Mouse (Mus musculus) small intestine, adult 2 months (tissue): Measurements from ENCODE around the gene Il9r. TPM values are rescaled to one million over a fixed set of nuclear protein-coding genes. Genes with fewer than 3 reads are reported as not detected.
A peak's percentile ranks its signal among the peaks of the same experiment; 100 is the strongest.

Experiments
- H3K27ac ChIP-seq: fragments of 200-500 bp; 2 replicates; pipeline ENCODE4 v1.5.1; 2012; ENCODE audit warnings: low read depth, low read length, control low read depth, inconsistent platforms; ENCODE audit not compliant: insufficient read depth
- H3K27me3 ChIP-seq: fragments of 200-500 bp; 2 replicates; pipeline ENCODE4 v1.6.1; 2012; ENCODE audit warnings: mild to moderate bottlenecking, moderate library complexity, low read length, inconsistent platforms; ENCODE audit not compliant: control insufficient read depth, insufficient read depth
- H3K36me3 ChIP-seq: fragments of 200-500 bp; 2 replicates; pipeline ENCODE4 v1.6.1; 2012; ENCODE audit warnings: mild to moderate bottlenecking, low read length, control low read depth, inconsistent platforms; ENCODE audit not compliant: control insufficient read depth, insufficient read depth
- H3K4me1 ChIP-seq: fragments of 200-500 bp; 2 replicates; pipeline ENCODE4 v1.6.1; 2012; ENCODE audit warnings: low read length, inconsistent platforms, mixed read lengths; ENCODE audit not compliant: control insufficient read depth, insufficient read depth, insufficient read length
- H3K4me3 ChIP-seq: fragments of 200-500 bp; 2 replicates; pipeline ENCODE4 v1.5.1; 2012; ENCODE audit warnings: low read depth, mild to moderate bottlenecking, control low read depth, inconsistent platforms, low read length, moderate library complexity
- CTCF ChIP-seq: fragments of 200-500 bp; IDR thresholded peaks from 2 replicates; pipeline ENCODE4 v1.5.1; 2012; ENCODE audit warnings: low read depth, mild to moderate bottlenecking, control low read depth, inconsistent platforms, low read length, moderate library complexity, mixed read lengths; ENCODE audit not compliant: insufficient replicate concordance, insufficient read length; ENCODE audit errors: extremely low read depth
- POLR2A ChIP-seq: fragments of 200-500 bp; IDR thresholded peaks from 2 replicates; pipeline ENCODE4 v1.6.1; 2012; ENCODE audit warnings: low read depth, mild to moderate bottlenecking, control low read depth, inconsistent platforms, low read length, moderate library complexity
- WGBS: fragments of 180-500 bp; shearing (Covaris S2); methylation state at CpG from one replicate; pipeline ENCODE4 v1.1.7; 2018; 5-methylcytosine and 5-hydroxymethylcytosine counted together
- polyA plus RNA-seq: library from polyadenylated mRNA; depleted of rRNA; stranded (reverse); fragments of >200 nt; gene quantifications from 2 replicates; pipeline ENCODE4 v1.2.3, GENCODE M21; 2012

Gene Il9r
- polyA plus RNA-seq, 1 experiment: 1.4 TPM

DNA sequence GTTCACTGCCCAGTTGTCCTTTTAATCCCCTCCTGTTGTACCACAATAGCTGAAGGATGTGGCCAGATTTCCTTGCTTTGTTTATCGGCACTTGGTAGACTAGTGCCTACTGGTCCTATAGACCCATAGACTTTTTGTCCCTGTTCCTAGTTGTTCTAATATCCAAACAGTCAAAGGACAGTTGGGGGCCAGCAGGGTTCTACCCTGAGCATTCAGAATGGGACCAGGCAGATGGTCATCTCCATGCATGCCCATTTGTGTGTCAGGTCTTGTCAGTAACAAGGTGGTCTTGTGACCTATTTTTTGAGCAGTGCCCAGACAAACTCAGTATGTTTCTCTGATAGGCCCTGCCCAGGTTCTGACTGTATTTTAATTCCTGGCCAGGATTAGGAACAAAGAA lies 27.0 kb upstream of the Il9r start:
- H3K27me3 ChIP-seq: no peaks in the 10 kb centered on the region
- peaks cover 15% of the 10 kb centered on the region for H3K36me3 ChIP-seq
- WGBS: 24% methylated on average over 1 of the region's 1 CpGs
- TF ChIP-seq CTCF (no peak), POLR2A (no peak)
- peak overlapping the region; percentile 98 for H3K4me3 ChIP-seq
- H3K4me1 ChIP-seq: peaks cover 29% of the 10 kb centered on the region
- H3K27ac ChIP-seq: no peak overlapping the region; the same call in 1 of the 2 replicates

DNA sequence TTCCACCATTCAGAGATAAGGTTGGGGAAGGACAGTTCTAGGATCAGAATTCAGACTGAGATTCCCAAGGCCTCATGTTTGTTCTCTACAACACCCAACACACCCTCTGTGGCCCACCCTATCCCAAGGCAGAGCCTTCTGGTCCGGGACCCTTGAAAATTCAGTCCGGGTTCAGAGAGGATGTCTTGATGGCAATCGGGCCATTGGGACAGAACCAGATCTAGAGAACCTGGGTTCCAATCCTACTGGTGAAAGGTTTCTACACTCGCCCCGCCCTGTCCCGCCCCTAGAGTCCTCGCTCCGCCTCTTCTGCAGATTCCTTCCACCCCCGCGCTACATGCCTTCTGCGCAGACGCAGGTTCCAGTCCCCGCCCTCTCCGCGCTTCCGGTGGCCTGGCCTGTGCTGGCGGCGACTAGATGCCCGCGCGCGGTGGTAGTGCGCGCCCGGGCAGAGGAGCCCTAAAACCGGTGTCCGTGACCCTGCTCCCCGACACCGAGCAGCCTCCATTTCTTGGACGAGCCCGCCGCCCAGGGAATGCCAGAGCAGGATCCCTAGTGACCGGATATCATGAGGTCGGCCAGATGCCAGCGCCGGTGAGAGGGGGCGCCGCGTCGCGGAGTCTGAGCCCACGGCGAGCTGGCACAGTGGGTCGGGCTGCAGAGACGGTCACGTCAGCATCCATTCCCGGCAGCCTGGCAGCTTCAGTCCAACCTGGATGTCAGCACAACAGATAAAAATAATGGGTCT lies 26.2 kb upstream of the Il9r start, which contains the start of gene Mpg:
TSS of gene Mpg (plus strand) at position 382 of the 748 bp plus-strand sequence.
- 3% methylated on average over 47 of the region's 47 CpGs for WGBS
- H3K27ac ChIP-seq: peak within 1 kb of the TSS; percentile 71
- peaks cover 7% of the 10 kb centered on the region; the same call in 1 of the 2 replicates for H3K36me3 ChIP-seq
- no peaks in the 10 kb centered on the region for H3K27me3 ChIP-seq
- TF ChIP-seq CTCF (no peak), POLR2A (peak; percentile 95)
- H3K4me1 ChIP-seq: peaks cover 29% of the 10 kb centered on the region
- H3K4me3 ChIP-seq: peak within 1 kb of the TSS; percentile 98

DNA sequence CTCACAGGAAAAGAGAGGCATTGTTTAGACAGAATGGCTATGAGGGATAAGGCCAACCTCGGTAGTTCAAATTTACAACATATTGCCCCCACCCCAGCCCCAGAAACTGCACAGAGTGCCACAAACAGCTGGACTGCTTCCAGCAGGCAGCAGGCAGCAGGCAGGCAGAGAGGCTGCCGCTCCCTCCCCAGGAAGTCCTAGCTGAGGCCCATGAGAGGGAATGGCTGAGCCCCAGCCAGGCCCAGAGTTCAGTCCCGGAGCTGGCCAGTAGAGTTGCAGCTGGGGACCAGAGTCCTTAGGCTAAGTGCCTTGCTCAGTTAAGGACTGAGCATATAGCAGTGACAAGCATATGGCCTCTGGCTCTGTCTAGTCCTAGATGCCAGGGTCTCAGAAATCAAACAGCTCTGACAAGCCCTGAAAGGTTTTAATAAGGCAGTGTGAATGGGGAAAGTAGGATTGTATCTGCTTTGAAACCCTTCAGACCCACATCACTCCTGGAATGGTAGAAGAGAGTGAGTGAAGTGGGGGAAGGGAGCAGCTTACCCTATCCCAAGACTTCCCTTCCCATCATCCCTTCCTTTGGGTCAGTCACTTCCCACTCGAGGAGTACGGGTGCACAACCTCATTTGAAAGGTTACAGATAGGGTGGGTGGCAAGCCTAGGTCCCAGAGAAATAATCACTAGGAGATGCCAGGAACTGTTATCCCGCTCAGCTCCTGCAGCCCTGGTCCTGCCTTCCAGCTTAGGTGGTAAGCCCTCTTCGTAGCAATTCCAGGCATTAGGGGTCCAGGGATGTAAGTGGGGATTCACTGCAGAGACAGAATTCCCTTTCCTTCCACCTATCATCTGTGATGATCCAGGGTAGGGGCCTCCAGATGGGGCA lies 25.4 kb upstream of the Il9r start:
- H3K36me3 ChIP-seq: peaks cover 3% of the 10 kb centered on the region; the same call in 1 of the 2 replicates
- TF ChIP-seq POLR2A: no peak
- no peak for TF ChIP-seq CTCF
- whole genome bisulfite sequencing: 38% methylated on average over 7 of the region's 7 CpGs

DNA sequence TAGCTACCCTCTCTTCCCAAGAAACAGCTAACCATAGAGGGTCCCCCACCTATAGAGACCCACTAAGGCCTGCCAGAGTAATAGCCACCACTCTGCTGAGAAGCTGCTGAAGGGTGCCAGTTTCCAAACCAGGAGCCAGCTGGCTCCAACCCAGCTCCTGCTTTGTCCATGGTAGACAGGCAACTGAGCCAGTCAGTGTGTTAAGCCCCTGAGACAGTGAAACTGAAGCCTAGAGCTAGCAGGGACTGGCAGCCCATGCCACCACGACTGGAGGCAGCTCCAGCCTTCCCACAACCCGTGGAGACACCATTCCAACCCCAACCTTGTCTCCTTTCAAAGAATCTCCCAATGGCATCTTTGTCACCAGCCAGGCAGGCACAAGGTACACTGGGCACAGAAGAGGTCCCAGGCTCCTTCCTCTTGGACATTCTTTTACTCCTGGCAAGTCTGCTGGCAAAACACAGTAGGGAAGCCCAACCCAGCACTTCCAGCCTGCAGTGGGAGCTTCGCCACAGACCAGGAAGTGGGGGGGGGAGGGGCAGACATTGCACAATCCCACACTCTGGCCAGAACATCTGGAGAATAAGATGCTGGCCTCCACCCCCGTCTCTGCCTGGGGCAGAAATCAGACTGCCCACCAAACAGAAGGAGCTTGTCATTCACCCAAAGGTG lies 24.5 kb upstream of the Il9r start:
- peak overlapping the region; percentile 71 for H3K27ac ChIP-seq
- 2% methylated on average over 4 of the region's 4 CpGs for WGBS
- no peak overlapping the region for H3K4me3 ChIP-seq
- H3K4me1 ChIP-seq: peaks cover 31% of the 10 kb centered on the region
- H3K27me3 ChIP-seq: no peaks in the 10 kb centered on the region
- TF ChIP-seq POLR2A: no peak
- H3K36me3 ChIP-seq: no peaks in the 10 kb centered on the region

More for the DNA sequence above, 25.4 kb upstream of the Il9r start:
- H3K27ac ChIP-seq: peak overlapping the region; percentile 71
- H3K27me3 ChIP-seq: no peaks in the 10 kb centered on the region
- H3K4me1 ChIP-seq: peaks cover 31% of the 10 kb centered on the region
- H3K4me3 ChIP-seq: no peak overlapping the region

DNA sequence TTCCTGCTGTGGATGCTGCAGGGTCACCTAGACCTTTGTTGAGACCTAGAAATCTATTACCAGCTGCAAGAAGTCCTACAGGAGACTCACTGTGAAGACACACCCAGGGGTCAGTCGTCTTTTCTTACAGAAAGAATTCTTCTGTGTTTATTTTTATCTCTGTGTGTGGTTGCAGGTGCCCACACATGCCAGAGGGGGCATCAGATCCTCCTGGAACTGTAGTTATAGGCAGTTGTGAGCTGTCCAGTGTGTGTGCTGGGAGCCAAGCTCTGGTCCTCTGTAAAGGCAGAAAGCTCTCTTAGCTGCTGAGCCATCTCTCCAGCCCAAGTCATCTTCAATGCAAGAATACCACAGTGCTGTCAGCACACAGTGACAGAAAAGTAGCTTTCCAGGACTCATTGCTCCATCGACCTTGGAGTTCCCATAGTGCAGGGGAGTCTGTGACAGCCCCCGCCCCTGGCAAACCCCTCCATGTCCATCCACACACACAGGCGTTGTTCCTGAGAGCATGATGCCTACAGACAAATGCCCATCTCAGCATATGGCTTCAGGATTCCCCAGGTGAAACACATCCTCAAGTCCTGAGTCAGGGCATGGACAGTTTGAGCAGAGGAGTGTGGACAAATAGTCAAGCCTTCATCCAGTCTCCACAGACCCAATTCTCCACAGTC lies 23.4 kb upstream of the Il9r start:
- no peaks in the 10 kb centered on the region for H3K27me3 ChIP-seq
- H3K4me3 ChIP-seq: no peak overlapping the region
- peaks cover 31% of the 10 kb centered on the region for H3K4me1 ChIP-seq
- TF ChIP-seq CTCF: 0 out of 2 replicates have a peak, but pooled peaks have one; percentile 6
- TF ChIP-seq POLR2A: no peak
- 70% methylated on average over 4 of the region's 4 CpGs for WGBS
- H3K27ac ChIP-seq: no peak overlapping the region
- no peaks in the 10 kb centered on the region for H3K36me3 ChIP-seq

DNA sequence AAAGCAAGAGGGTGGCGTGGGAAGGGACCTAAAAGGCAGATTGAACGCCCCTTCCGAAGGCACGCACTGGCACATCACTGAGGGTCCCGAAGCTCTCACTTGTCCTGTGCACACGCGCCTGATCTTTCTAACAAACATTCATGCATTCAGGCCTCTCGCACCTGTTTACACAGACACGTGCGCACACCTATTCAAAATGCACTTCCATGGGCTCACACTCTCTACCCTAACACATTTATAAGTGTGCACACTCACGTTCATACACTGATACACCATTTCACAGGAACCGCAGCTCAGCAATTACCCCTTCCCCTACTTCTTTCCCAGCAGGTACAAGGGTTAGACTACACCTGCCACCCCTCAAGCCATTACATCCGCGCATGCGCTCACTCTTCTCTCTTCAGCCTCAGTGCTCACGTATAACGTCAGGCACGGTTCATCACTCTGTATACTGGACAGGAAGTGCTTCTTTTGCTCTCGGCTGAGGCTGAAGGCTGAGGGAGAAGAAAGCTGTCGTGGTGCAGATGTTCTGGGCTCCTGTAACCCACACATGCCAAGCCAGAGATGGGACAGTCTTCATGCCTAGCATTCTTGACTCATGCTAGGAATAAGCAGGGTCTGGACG lies 22.6 kb upstream of the Il9r start:
- TF ChIP-seq CTCF: no peak
- no peak for TF ChIP-seq POLR2A
- 5% methylated on average over 21 of the region's 21 CpGs for WGBS
- Histone ChIP-seq H3K4me3 (peak overlapping the region; percentile 74), H3K27ac (peak overlapping the region; percentile 33), H3K36me3 (no peaks in the 10 kb centered on the region), H3K27me3 (no peaks in the 10 kb centered on the region), H3K4me1 (peaks cover 31% of the 10 kb centered on the region)
